Mouse (Mus musculus) MN1 (cell line): ENCODE measurements around the gene Ucma.
A peak's percentile ranks its signal among the peaks of the same experiment; 100 is the strongest.

ENCODE experiments used
- DNase-seq: peaks from one replicate; pipeline ENCODE4 v3.0.0-alpha.2; 2016; ENCODE audit warnings: low spot score

Gene Ucma

DNA sequence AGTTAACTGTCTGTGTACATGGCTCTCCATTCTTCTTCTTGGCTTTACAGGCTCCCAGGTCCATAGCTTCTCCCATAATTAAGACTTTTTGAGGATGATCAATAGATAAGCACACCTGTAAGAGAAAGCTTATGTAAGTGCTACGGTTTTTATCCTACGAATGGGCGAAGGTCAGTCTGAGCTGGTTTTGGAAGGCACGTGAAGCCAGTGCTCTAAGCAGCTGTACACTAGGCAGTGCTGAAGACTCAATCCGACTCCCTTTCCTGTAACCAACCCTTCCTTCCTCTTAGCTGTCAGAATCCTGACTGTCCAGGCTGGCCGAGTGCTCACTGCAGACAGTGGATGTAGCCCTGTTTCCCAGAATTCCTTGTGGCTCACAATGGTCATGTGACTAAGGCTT, 25.3 kb downstream of the Ucma start:
- DNase-seq = no peak

GRCm38 (mm10) chr2:5007107-5007506, 31.2 kb downstream of the Ucma start:
- no peak for DNase-seq

- DNase-seq = no peak
Observed at GRCm38 (mm10) chr2:5011898-5012490, 36.1 kb downstream of the Ucma start.

- DNase-seq = peak; percentile 87
Observed at GRCm38 (mm10) chr2:5012491-5013324, 36.8 kb downstream of the Ucma start, which contains the start of gene Mcm10. Gene Mcm10 (minus strand): TSS chr2:5012791.

DNA sequence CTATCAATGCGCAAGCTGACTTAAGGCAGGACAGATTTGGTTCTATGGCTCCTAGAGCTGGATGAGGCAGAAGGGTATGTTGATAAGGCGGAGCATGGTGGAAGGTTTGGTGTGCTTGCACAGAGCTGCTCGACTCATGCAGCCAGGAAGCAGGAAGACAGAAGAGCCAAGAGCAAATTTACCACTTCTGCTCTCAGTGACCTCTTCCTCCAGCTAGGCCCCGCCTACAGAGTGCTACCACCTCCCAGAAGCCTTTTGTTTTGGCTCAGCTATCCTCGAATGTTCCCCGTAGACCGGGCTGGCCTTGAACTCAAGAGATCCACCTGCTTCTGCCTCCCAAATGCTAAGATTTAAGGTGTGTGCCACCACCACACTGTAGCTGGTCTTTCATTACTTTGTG, 38.7 kb downstream of the Ucma start:
- DNase-seq = no peak

DNA sequence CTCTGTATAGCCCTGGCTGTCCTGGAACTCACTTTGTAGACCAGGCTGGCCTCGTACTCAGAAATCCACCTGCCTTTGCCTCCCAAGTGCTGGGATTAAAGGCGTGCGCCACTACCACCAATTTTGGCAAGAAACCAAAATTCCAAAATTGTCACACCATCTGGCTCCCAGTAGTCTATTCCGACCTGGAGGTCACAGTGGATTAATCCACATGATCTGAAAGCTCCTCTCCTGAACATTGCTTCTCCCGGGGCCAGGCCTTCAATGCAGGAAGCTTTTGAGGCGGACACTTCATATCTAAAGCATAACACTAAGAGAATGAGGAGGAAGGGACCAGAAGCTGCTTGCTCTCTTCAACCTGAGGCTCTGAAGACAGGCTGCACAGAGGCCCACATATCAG, 39.6 kb downstream of the Ucma start:
- DNase-seq = no peak

- no peak for DNase-seq
Observed at GRCm38 (mm10) chr2:5016922-5017321, 41.0 kb downstream of the Ucma start.

DNA sequence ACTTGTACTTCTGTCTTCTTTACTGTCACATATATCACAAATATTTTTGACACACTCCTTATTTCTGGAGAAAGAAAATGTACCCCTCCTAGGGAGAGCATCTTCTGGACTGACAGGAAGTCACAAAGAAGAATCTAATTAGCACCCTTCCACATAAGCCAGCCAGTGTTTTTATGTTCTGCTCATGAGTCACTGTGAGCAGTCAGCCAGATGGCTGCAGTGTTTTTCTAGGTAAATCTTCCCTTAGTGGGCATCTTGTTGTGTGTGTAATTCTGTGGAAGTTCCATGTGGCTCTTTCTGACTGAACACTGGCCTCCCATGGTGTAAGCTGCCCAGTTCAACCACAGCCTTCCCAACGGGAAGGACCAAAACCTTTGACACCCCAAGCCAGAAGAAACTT, 43.8 kb downstream of the Ucma start:
- peak; percentile 56 for DNase-seq

DNA sequence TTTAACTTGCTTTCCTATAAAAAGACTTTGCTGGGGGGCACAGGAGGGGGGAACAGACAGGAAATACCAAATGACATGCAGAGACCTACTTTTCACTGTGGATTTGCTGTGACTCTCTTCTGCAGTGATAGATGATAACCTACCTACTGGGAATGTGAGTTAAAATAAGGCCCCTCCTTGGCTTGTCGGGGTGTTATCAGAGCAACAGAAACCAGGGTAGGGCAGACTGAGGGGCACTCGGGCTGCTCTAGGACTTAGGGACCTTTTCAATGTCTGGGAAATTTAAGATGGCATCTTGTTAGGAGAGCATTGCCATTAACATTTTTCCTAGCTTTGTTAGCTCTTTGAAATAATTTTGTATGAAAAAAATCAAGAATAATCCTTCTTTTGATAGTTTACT, 47.4 kb downstream of the Ucma start:
- no peak for DNase-seq

DNA sequence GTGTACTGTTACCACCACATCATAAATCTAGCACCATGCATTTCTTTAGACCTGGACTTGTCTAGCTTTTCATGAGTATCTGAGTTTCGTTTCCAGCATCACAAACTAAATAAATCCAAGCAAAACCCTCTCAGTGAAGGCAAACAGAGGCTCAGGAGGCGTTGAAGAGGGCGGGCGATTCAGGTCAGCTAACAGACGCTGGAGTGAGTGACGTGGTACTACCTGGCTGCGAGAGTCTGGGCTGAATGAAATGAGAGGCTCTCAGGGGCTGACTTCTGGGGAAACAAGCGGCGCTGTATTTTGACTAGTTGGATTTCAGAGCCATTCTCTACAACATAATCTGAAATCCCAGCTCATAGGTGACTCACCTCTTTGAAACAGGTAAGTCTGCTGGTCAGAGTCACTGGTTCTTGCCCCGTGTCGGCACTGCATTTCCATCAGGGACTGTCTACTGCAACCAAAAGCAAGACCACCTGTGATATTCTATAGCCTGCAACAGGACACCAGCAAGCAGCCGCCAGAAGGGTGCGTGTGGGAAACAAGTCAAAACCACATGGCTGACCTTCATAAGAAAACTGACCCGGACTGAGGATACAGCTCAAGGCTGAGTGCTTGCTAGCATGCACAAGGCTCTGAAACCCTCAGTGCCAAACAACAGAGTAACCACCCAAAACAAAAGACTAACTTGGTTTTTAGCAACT, 47.9 kb downstream of the Ucma start:
- no peak for DNase-seq

DNA sequence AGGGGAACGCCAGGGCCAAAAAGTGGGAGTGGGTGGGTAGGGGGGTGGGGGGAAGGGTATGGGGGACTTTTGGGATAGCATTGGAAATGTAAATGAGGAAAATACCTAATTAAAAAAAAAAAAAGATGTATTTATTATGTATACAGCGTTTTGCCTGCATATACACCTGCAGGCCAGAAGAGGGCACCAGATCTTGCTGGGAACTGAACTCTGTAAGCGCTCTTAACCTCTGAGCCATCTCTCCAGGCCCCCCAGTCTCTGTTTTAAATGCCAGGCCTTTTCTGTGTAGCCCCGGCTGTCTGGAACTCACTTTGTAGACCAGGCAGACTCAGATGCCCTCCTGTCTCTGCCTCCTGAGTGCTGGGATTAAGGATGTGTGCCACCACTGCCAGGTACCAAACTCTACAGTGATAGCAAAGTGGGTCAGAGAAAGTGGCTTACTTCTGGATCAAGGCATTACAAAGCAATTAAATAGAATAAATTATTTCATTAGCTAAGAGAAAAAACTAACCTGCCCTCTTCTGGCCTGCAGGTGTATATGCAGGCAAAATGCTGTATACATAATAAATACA, 49.3 kb downstream of the Ucma start:
- DNase-seq = no peak

- no peak for DNase-seq
Observed at GRCm38 (mm10) chr2:5027057-5027456, 51.1 kb downstream of the Ucma start.

DNA sequence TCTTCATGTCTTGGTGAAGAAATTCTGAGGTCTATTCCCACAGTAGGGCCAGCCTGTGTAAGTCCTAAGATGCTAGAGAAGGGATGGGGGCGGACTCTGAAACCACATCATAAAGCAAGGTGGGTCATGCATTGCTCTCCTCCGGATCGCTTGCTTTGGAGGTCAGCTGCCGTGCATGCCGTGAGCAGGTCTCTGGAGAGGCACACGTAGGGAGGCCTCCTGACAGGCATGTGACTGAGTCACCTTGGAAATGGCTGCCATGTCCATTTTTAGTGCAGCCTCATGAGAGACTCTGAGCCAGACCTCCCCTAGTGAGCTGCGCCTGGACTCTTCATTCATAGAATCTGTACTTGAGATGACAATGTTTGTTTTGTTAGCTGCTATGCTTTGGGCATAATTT, 52.1 kb downstream of the Ucma start:
- DNase-seq = no peak

DNA sequence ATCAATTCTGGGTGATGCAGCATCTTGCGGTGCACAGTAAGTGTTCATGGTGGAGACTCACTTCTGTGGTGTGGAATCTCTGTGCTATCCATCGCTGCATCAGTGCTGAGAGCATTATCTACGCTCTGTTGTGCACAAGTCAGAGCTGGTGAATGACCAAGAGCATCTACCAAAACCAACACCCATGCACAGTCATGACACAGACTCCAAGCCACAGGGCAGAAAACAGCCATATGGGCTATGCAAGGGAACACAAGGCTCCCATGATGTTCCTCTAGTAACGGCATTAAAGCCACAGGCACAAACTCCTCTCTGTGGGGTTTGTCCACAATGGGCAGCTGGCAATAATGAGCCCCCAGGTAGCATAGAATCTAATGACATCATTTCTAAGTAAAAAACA, 53.9 kb downstream of the Ucma start:
- DNase-seq = no peak

GRCm38 (mm10) chr2:5031215-5031614, 55.3 kb downstream of the Ucma start:
- DNase-seq = no peak

DNA sequence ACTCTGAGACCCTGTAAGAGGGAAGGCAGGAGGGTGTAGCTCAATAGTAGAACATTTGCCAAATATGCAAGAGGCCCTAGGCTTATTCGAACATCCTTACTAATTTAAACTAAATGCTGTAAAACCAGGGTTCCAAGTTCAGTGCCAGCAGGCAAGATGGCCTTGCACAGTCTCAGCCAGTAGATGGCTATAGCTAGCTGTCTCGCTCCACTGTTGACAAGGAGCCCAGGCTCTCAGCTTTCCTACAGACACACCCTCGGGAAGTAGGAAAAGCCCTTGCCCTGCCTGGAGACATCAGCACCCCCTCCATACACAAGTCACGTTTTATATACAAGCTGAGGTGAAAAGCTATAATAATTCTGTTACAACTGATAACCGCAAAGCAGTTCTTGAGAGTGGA, 56.7 kb downstream of the Ucma start:
- DNase-seq = no peak

DNA sequence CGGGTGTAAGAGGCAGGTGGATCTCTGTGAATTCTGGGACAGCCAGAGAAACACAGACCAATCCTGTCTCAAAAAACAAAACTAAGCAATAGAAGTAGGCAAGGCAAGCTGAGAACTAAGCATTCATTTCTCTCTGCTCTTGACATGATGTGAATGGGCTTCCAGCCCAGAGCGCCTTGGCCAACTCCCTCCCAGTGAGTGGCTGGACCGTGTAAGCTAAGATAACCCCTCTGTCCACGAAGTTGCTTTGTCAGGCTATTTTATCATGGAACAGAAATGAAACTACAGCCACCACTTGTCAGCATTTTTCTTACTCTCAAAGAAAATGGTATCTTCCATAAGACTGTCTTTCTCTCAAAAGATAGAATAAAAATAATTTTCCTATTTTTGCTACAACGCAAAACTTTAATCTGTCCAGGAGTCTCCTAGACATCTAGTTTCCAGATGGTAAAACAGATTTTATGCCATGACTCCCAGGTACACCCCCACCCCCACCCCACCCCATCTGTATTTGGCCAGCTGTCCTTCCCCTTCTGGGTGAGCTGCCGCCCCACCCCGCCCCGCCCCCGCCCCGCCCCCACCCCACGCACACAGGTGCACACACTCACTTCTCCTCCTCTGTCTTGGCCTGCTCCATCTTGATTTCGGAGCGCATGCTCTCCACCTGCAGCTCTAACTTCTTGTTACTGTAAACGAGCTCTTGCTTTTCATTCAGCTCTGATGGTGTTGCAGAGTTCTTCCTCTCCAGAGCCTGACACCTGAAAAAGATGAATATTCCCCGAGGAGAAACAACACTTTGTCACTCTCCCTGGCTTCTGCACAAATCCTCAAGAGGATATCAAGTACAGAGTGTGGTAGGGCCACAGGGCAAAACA, 57.9 kb downstream of the Ucma start:
- no peak for DNase-seq

DNA sequence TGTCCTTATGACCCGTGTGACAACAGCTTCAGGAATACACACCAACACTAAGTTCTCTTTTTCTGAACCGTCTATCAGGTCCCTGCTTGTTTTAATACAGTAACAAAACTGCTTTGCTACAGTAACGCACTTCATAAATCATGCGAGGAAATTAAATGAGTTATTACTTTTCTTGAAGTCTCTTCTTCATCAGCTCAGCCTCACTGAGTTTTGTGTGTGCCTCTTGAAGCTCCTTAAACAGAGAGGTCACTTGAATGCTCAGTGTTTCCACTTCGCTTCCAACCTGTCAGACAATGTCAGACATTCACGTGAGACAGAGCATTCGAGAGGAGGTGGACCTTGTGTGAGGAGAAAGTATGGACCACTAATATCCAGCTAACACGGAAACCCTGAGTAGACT, 58.9 kb downstream of the Ucma start:
- DNase-seq = no peak

DNA sequence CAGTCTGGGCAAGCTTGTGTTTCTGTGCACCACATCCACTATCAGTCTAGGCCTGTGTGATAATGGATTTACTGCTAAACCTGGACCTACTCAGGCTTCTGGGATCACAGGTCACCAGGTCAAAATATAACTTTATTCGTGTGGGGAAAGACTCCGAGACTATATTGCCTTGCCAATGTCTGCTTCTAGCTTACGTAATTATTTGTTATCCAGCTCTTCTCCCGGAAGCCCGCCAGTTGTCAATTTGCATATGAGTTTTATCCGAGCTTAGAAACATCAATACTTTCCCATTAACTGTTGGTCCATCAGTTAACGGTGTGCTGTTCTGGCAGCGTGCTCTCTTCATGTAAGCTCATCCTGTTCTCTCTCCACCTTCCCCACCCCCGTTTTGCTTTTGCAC, 59.3 kb downstream of the Ucma start:
- DNase-seq = no peak
